Mouse (Mus musculus) midbrain, postnatal 0 days (tissue): ENCODE results near the gene Ywhah. TPM values are rescaled to one million over a fixed set of nuclear protein-coding genes. Genes with fewer than 3 reads are reported as not detected.
"Not testable (repeated sequence)": the region's sequence is repeated elsewhere in the genome, so short reads cannot be mapped to it uniquely, and the experiment has no call there.

Experiments used
- ATAC-seq: fragments of 200-750 bp; cut with Nextera tagmentation; 2 replicates; pipeline ENCODE4 v1.8.0; 2017; ENCODE audit warnings: moderate number of reproducible peaks, mild to moderate bottlenecking, moderate TSS enrichment, moderate library complexity; ENCODE audit not compliant: low FRiP score
- DNase-seq: peaks from one replicate; pipeline ENCODE4 v3.0.0-alpha.2; 2015; ENCODE audit warnings: low spot score
- H3K27ac ChIP-seq: fragments of 300-500 bp; sonication (generic); 2 replicates; pipeline ENCODE4 v1.5.1; 2014; ENCODE audit warnings: low read depth, mild to moderate bottlenecking, low read length, mixed read lengths
- H3K27me3 ChIP-seq: fragments of 300-500 bp; sonication (generic); 2 replicates; pipeline ENCODE4 v1.6.1; 2014; ENCODE audit warnings: low read length, control low read depth, mixed read lengths; ENCODE audit not compliant: insufficient read depth
- H3K36me3 ChIP-seq: fragments of 300-500 bp; sonication (generic); 2 replicates; pipeline ENCODE4 v1.6.1; 2014; ENCODE audit warnings: low read length, control low read depth, mixed read lengths; ENCODE audit not compliant: insufficient read depth
- H3K4me1 ChIP-seq: fragments of 300-500 bp; sonication (generic); 2 replicates; pipeline ENCODE4 v1.6.1; 2014; ENCODE audit warnings: mild to moderate bottlenecking, control low read depth, antibody characterized with exemption, low read length, mixed read lengths; ENCODE audit not compliant: insufficient read depth
- H3K4me2 ChIP-seq: fragments of 300-500 bp; sonication (generic); 2 replicates; pipeline ENCODE4 v1.6.1; 2014; ENCODE audit warnings: low read depth, mild to moderate bottlenecking, low read length, mixed read lengths; ENCODE audit not compliant: poor library complexity, severe bottlenecking
- H3K4me3 ChIP-seq: fragments of 300-500 bp; sonication (generic); 2 replicates; pipeline ENCODE4 v1.5.1; 2014; ENCODE audit warnings: low read depth, mild to moderate bottlenecking, low read length, moderate library complexity
- H3K9ac ChIP-seq: fragments of 300-500 bp; sonication (generic); replicated peaks from 2 replicates; pipeline ENCODE4 v1.6.1; 2014; ENCODE audit warnings: mild to moderate bottlenecking, low read length, moderate library complexity, mixed read lengths; ENCODE audit not compliant: poor library complexity, severe bottlenecking
- H3K9me3 ChIP-seq: fragments of 300-500 bp; sonication (generic); 2 replicates; pipeline ENCODE4 v1.6.1; 2016; ENCODE audit warnings: low read length, control low read depth
- CTCF ChIP-seq: IDR thresholded peaks from 2 replicates; pipeline ENCODE4 v1.5.1; 2016; ENCODE audit warnings: antibody characterized with exemption, mild to moderate bottlenecking
- WGBS: fragments of 180-500 bp; shearing (Covaris S2); extraction: QIAGEN DNeasy Blood & Tissue Kit; methylation state at CpG from one replicate; pipeline ENCODE4 v1.1.7; 2014; 5-methylcytosine and 5-hydroxymethylcytosine counted together
- polyA plus RNA-seq: library from polyadenylated mRNA; unstranded; fragments of >200 nt; fragmentation: Nextera tagmentation; extraction: Ambion mirVana; gene quantifications from 2 replicates; pipeline ENCODE4 v1.2.1, GENCODE M21; 2015
- total RNA-seq: library from RNA; depleted of rRNA; stranded (reverse); fragments of >200 nt; gene quantifications from 2 replicates; pipeline ENCODE4 v1.2.3, GENCODE M21; 2014

Gene Ywhah
- total and polyA plus RNA-seq, 2 experiments from 2014 or later: 704 to 1,094 TPM

GRCm38 (mm10) chr5:33028656-33029055 is 10.0 kb downstream of the Ywhah start:
- Histone ChIP-seq H3K4me1 (peaks cover 9% of the 10 kb centered on the region; the same call in 1 of the 2 replicates), H3K9ac (no peak overlapping the region), H3K9me3 (no peaks in the 10 kb centered on the region), H3K4me3 (no peak overlapping the region), H3K27ac (no peak overlapping the region), H3K27me3 (no peaks in the 10 kb centered on the region), H3K4me2 (no peak overlapping the region), H3K36me3 (peaks cover 4% of the 10 kb centered on the region)
- 53% methylated on average over 2 of the region's 2 CpGs for WGBS
- no peak for DNase-seq
- no peak for TF ChIP-seq CTCF
- no peak for ATAC-seq

- H3K9ac ChIP-seq: 0 out of 2 replicates have a peak overlapping the region, but pooled peaks have one; percentile 1
- 40% methylated on average over 4 of the region's 4 CpGs for WGBS
- no peak for TF ChIP-seq CTCF
- no peak overlapping the region for H3K4me2 ChIP-seq
- H3K9me3 ChIP-seq: no peaks in the 10 kb centered on the region
- H3K36me3 ChIP-seq: peaks cover 4% of the 10 kb centered on the region
- H3K27ac ChIP-seq: peak overlapping the region; percentile 79
- peaks cover 6% of the 10 kb centered on the region; the same call in 1 of the 2 replicates for H3K4me1 ChIP-seq
- DNase-seq: peak; percentile 86
- H3K4me3 ChIP-seq: no peak overlapping the region
- ATAC-seq: peak; percentile 81
- no peaks in the 10 kb centered on the region for H3K27me3 ChIP-seq
Measured at GRCm38 (mm10) chr5:33030425-33031175, 12.0 kb downstream of the Ywhah start.

GRCm38 (mm10) chr5:33032036-33032773 is 13.6 kb downstream of the Ywhah start:
- no peaks in the 10 kb centered on the region for H3K27me3 ChIP-seq
- no peak for TF ChIP-seq CTCF
- peaks cover 4% of the 10 kb centered on the region for H3K36me3 ChIP-seq
- DNase-seq (no peak), ATAC-seq (no peak)
- H3K4me2 ChIP-seq: no peak overlapping the region
- H3K9me3 ChIP-seq: no peaks in the 10 kb centered on the region
- no peak overlapping the region for H3K9ac ChIP-seq
- H3K4me3 ChIP-seq: no peak overlapping the region
- peak overlapping the region; percentile 79 for H3K27ac ChIP-seq
- WGBS: 84% methylated on average over 10 of the region's 10 CpGs
- H3K4me1 ChIP-seq: peaks cover 6% of the 10 kb centered on the region; the same call in 1 of the 2 replicates

- Histone ChIP-seq H3K4me3 (no peak overlapping the region), H3K4me2 (no peak overlapping the region), H3K9me3 (no peaks in the 10 kb centered on the region), H3K36me3 (peaks cover 4% of the 10 kb centered on the region), H3K4me1 (peaks cover 6% of the 10 kb centered on the region; the same call in 1 of the 2 replicates), H3K9ac (no peak overlapping the region), H3K27ac (no peak overlapping the region), H3K27me3 (no peaks in the 10 kb centered on the region)
- ATAC-seq (0 out of 2 replicates have a peak, but pooled peaks have one; percentile 42), DNase-seq (peak; percentile 89)
- peak; percentile 94 for TF ChIP-seq CTCF
- 0% methylated on average over 4 of the region's 4 CpGs for WGBS
Measured at GRCm38 (mm10) chr5:33033121-33033520, 14.5 kb downstream of the Ywhah start.

- H3K4me3 ChIP-seq, ATAC-seq, DNase-seq, H3K9me3 ChIP-seq, H3K9ac ChIP-seq, H3K36me3 ChIP-seq, H3K27me3 ChIP-seq, H3K4me2 ChIP-seq, H3K27ac ChIP-seq, H3K4me1 ChIP-seq: not testable (repeated sequence)
- WGBS: 52% methylated on average over 8 of the region's 8 CpGs
Measured at GRCm38 (mm10) chr5:33033633-33034032, 15.0 kb downstream of the Ywhah start.

- H3K4me1 ChIP-seq: peaks cover 6% of the 10 kb centered on the region; the same call in 1 of the 2 replicates
- no peak overlapping the region for H3K9ac ChIP-seq
- H3K4me3 ChIP-seq: no peak overlapping the region
- TF ChIP-seq CTCF: peak; percentile 60
- H3K9me3 ChIP-seq: no peaks in the 10 kb centered on the region
- H3K27ac ChIP-seq: no peak overlapping the region
- DNase-seq (no peak), ATAC-seq (0 out of 2 replicates have a peak, but pooled peaks have one; percentile 17)
- 22% methylated on average over 7 of the region's 7 CpGs for WGBS
- H3K4me2 ChIP-seq: no peak overlapping the region
- H3K27me3 ChIP-seq: no peaks in the 10 kb centered on the region
- H3K36me3 ChIP-seq: peaks cover 3% of the 10 kb centered on the region; the same call in 1 of the 2 replicates
Measured at GRCm38 (mm10) chr5:33034100-33034499, 15.5 kb downstream of the Ywhah start.
